ENCODE assay signal across 17 mouse cellular contexts in genomic region chr7:132237191-132237590, GRCm38 (mm10).
DNase-seq lines count a peak whose midpoint lies in the region; ATAC-seq and TF ChIP-seq lines count a peak whose summit lies in the region.
"Had no signal": no experiment of that assay in that cellular context is flagged by ENCODE, and none has a peak within 500 bp of the region (broad histone marks: within the 10 kb centered on the region; RNA-seq: fewer than 3 reads in every experiment).

No protein-coding gene starts in this region.

- no peaks in the 10 kb centered on the region for H3K27me3 ChIP-seq in heart, embryonic 12.5 days (replicated peaks)
- H3K27me3 ChIP-seq in forebrain, postnatal 0 days (ENCODE audit: insufficient read depth, low read length) = no peaks in the 10 kb centered on the region
- H3K27me3 ChIP-seq: embryonic facial prominence, embryonic 15.5 days; limb, embryonic 13.5 days; stomach, embryonic 15.5 days had no signal

- 53% methylated on average over 4 of the region's 4 CpGs for WGBS in heart, embryonic 12.5 days
- WGBS in forebrain, postnatal 0 days = 79% methylated on average over 4 of the region's 4 CpGs

- no peak for ATAC-seq in heart, embryonic 12.5 days (ENCODE audit: insufficient number of reproducible peaks, low FRiP score)
- no peak for ATAC-seq in megakaryocyte progenitor cell, adult 5-6 weeks (replicated peaks; ENCODE audit: poor library complexity)
- ATAC-seq in forebrain, postnatal 0 days = no peak

- peaks cover 5% of the 10 kb centered on the region; the same call in 1 of the 2 replicates for H3K36me3 ChIP-seq in heart, embryonic 12.5 days
- peaks cover 15% of the 10 kb centered on the region for H3K36me3 ChIP-seq in forebrain, postnatal 0 days (ENCODE audit: insufficient read depth)

- H3K4me3 ChIP-seq in heart, embryonic 12.5 days = no peak overlapping the region
- no peak overlapping the region for H3K4me3 ChIP-seq in forebrain, postnatal 0 days (ENCODE audit: low read depth, low read length)
- H3K4me3 ChIP-seq: embryonic facial prominence, embryonic 15.5 days; forebrain, embryonic 10.5 days; limb, embryonic 13.5 days; stomach, embryonic 15.5 days had no signal

- H3K9ac ChIP-seq in heart, embryonic 12.5 days = no peak overlapping the region
- H3K9ac ChIP-seq in forebrain, postnatal 0 days = no peak overlapping the region
- H3K9ac ChIP-seq: embryonic facial prominence, embryonic 15.5 days; limb, embryonic 13.5 days; stomach, embryonic 15.5 days had no signal

- DNase-seq in heart, adult 11 months = peak; percentile 96
- peak; percentile 67 for DNase-seq in kidney, adult 9 months
- no peak for DNase-seq in kidney, postnatal 4 days
- peak; percentile 50 for DNase-seq in kidney, postnatal 10 days
- peak; percentile 65 for DNase-seq in lung, postnatal 10 days
- no peak for DNase-seq in forebrain, postnatal 0 days
- DNase-seq: B cell, adult 2 months; cerebellum, adult 9-11 months; gastrocnemius, postnatal 36 days; spleen, adult 18-20 months; thymus, postnatal 36 days had no signal

- H3K9me3 ChIP-seq in heart, embryonic 12.5 days (replicated peaks) = no peaks in the 10 kb centered on the region
- no peaks in the 10 kb centered on the region for H3K9me3 ChIP-seq in forebrain, postnatal 0 days (ENCODE audit: low read length)
- H3K9me3 ChIP-seq: embryonic facial prominence, embryonic 15.5 days; forebrain, embryonic 10.5 days; limb, embryonic 13.5 days; stomach, embryonic 15.5 days had no signal

- no peak overlapping the region for H3K27ac ChIP-seq in heart, embryonic 12.5 days (ENCODE audit: poor library complexity, severe bottlenecking)
- H3K27ac ChIP-seq in forebrain, postnatal 0 days (ENCODE audit: low read depth, low read length) = no peak overlapping the region
- H3K27ac ChIP-seq: embryonic facial prominence, embryonic 15.5 days; limb, embryonic 13.5 days had no signal

- TF ChIP-seq CTCF in forebrain, postnatal 0 days (IDR thresholded peaks at IDR 0.05; ENCODE audit: low read depth) = no peak

- no peak overlapping the region for H3K4me2 ChIP-seq in heart, embryonic 12.5 days
- no peak overlapping the region for H3K4me2 ChIP-seq in forebrain, postnatal 0 days (ENCODE audit: low read depth)
- H3K4me2 ChIP-seq: embryonic facial prominence, embryonic 15.5 days; limb, embryonic 13.5 days; stomach, embryonic 15.5 days had no signal

- H3K4me1 ChIP-seq in heart, embryonic 12.5 days (replicated peaks) = 0 out of 2 replicates have a peak, but pooled peaks cover 4% of the 10 kb centered on the region
- H3K4me1 ChIP-seq in forebrain, postnatal 0 days (ENCODE audit: insufficient read depth) = no peaks in the 10 kb centered on the region

Comparison
In these comparisons a context has a peak if more than half of its experiments do, and no peak if none do; other contexts are left out.
1. DNase-seq: peak in heart, adult 11 months (single experiment), kidney, adult 9 months (single experiment), kidney, postnatal 10 days (single experiment) and lung, postnatal 10 days (single experiment); none in kidney, postnatal 4 days (0 of 2) and forebrain, postnatal 0 days (single experiment).